Mouse (Mus musculus) bone marrow, adult 2 months (tissue): Measurements from ENCODE around the gene Grid1.

Source experiments
- CTCF ChIP-seq: fragments of 200-500 bp; IDR thresholded peaks from 2 replicates; pipeline ENCODE4 v1.5.1; 2011; ENCODE audit warnings: low read length, control low read depth; ENCODE audit not compliant: control insufficient read depth, insufficient read depth
- POLR2A ChIP-seq: fragments of 200-500 bp; IDR thresholded peaks from 2 replicates; pipeline ENCODE4 v1.6.1; 2011; ENCODE audit warnings: low read depth, mild to moderate bottlenecking, control low read depth, low read length, borderline replicate concordance; ENCODE audit not compliant: control insufficient read depth

- no peak for TF ChIP-seq CTCF
- TF ChIP-seq POLR2A, result no peak
Observed at GRCm38 (mm10) chr14:35430259-35430658, 610.4 kb downstream of the Grid1 start.
